Mouse (Mus musculus): Measurements from ENCODE around the gene Rarb. TPM values are rescaled to one million over a fixed set of nuclear protein-coding genes. Genes with fewer than 3 reads are reported as not detected.

The Rarb gene
- not detected in 2 replicates for polyA plus RNA-seq (2012; ENCODE audit: insufficient read depth, low replicate concordance)

DNA sequence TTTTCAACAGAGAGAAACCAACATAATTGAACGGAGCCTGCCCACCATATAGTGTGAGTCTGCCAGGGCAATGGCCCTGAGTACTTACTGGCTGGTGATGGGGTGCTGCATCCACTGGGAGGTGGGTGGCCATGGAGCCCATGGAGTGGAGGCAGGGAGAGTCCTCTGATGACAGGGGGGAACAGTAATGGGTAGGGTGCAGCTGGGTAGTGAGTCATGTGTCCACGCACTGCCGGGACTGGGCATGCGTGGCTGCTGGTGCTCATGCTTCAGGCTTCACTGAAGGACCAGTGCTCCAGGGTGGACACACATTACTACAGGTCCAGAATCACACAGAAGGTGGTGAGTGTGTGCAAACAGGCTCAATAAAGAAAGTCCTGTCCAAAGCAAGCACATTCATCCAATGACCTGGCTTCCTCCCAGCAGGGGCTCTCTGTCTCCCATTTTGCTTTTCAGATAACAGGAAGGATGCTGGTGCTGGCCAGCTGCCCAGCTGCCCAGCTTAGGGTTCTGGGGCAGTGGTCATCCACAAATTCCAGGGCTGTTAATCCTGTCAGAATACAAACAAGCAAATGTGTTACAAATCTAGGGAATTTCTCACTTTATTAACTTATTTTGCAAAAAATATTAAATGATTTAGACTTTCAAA, at the start of gene Rarb:
Rarb (minus strand) TSS at position 555 of the 649 bp plus-strand sequence.
- H3K36me3 ChIP-seq (replicated peaks; ENCODE audit: low read length), result no peaks in the 10 kb centered on the region
- no peak for TF ChIP-seq FLI1 (IDR thresholded peaks at IDR 0.05; ENCODE audit: low read length)
- TF ChIP-seq GATA1 (IDR thresholded peaks at IDR 0.05; ENCODE audit: borderline replicate concordance, low read length), result no peak
- no peaks in the 10 kb centered on the region for H3K9me3 ChIP-seq
- no peaks in the 10 kb centered on the region for H3K27me3 ChIP-seq (replicated peaks)
- H3K4me3 ChIP-seq (replicated peaks), result no peak within 1 kb of the TSS
- peaks cover 13% of the 10 kb centered on the region for H3K4me1 ChIP-seq

DNA sequence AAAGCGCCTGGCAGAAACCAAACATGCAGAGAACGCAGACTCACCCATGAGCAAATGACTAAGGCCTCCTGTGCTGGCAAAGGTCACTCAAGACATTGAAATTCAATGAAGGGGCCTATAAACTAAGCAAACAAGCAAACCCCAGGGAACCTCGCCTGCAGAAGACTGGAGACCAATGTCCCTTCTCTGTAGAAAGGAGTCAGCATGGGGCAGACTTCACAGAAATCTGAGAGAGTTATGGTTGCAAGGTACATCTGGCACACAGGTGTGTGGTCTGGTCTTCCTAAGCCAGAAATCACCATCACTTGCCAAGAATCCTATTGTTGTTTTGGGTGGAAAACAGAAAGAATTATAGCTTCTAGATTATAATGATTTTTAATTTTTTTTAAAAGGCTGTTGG, 23.1 kb upstream of the Rarb start:
- TF ChIP-seq GATA1 (IDR thresholded peaks at IDR 0.05; ENCODE audit: borderline replicate concordance, low read length) (no peak), FLI1 (IDR thresholded peaks at IDR 0.05; ENCODE audit: low read length) (no peak)
- peaks cover 14% of the 10 kb centered on the region for H3K4me1 ChIP-seq
- H3K4me3 ChIP-seq (replicated peaks), result no peak overlapping the region
- no peaks in the 10 kb centered on the region for H3K27me3 ChIP-seq (replicated peaks)
- H3K36me3 ChIP-seq (replicated peaks; ENCODE audit: low read length), result no peaks in the 10 kb centered on the region
- H3K9me3 ChIP-seq, result no peaks in the 10 kb centered on the region

DNA sequence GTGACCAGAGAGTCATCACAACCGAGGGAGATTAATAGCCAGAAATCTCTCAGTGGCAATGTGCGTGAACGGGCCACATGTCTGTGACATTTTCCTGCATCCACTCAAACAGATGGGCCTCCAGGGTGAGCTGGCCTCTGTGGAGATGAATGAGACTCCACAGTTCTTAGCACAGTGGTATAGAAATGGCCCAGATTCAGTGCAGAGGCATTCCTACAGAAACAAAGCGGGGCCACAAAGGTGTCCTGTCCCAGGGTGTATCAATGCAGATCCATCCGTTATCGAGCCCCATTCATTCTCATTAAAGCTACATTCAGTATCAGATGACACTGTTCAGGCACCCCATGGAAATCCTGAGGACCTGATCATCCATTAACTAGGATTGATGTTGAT, 22.6 kb upstream of the Rarb start:
- Histone ChIP-seq H3K27me3 (replicated peaks) (no peaks in the 10 kb centered on the region), H3K4me1 (peaks cover 14% of the 10 kb centered on the region), H3K36me3 (replicated peaks; ENCODE audit: low read length) (no peaks in the 10 kb centered on the region), H3K9me3 (no peaks in the 10 kb centered on the region), H3K4me3 (replicated peaks) (no peak overlapping the region)
- TF ChIP-seq FLI1 (IDR thresholded peaks at IDR 0.05; ENCODE audit: low read length), result no peak
- TF ChIP-seq GATA1 (IDR thresholded peaks at IDR 0.05; ENCODE audit: borderline replicate concordance, low read length), result no peak

DNA sequence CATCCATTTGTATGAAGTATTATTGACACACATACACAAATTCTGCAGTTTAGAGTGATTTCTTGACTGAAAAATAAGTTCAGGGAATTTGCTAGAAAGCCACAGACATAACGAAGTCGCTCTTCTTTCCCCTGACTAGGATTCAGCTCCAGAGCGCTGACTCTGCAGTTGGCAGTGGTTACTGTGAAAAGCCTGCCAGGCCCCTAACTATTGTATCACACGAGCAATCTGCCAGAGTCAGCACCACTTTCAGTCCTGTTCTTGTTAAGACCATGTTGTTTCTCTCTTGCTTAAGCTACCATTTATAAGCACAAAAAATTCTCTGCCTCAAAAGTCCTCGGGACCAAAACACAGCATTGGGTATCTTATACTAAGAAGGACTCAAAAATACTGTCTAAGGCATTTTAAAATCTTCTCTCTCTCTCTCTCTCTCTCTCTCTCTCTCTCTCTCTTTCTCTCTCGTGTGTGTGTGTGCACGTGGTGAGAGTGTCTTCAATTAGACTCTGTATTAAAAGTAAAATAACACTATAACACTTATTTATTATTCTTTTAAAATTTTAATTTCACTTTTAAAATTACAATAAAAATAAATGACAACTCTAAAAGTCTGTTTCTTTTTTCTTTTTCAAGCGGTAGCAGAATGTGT, 22.1 kb upstream of the Rarb start:
- TF ChIP-seq FLI1 (IDR thresholded peaks at IDR 0.05; ENCODE audit: low read length) (no peak), GATA1 (IDR thresholded peaks at IDR 0.05; ENCODE audit: borderline replicate concordance, low read length) (no peak)
- Histone ChIP-seq H3K27me3 (replicated peaks) (no peaks in the 10 kb centered on the region), H3K9me3 (no peaks in the 10 kb centered on the region), H3K36me3 (replicated peaks; ENCODE audit: low read length) (no peaks in the 10 kb centered on the region), H3K4me3 (replicated peaks) (no peak overlapping the region), H3K4me1 (peaks cover 14% of the 10 kb centered on the region)

DNA sequence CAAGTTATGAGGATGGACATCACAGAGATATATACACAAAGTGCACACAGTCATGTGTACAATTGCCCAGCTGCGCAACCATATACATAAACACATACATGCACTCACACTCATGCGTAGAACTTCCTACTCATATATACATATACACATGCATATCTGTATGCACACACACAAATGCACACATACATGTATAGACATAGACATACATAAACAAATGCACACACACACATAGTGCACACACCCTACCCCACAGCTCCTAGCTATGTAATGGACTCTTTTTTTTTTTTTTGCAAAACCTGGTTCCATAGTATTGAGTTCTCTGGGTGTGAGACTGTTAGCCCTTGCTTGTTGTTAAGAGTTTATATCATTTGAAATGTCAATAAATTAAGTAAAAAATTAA, 21.2 kb upstream of the Rarb start:
- no peaks in the 10 kb centered on the region for H3K9me3 ChIP-seq
- no peak for TF ChIP-seq FLI1 (IDR thresholded peaks at IDR 0.05; ENCODE audit: low read length)
- no peak for TF ChIP-seq GATA1 (IDR thresholded peaks at IDR 0.05; ENCODE audit: borderline replicate concordance, low read length)
- H3K27me3 ChIP-seq (replicated peaks), result no peaks in the 10 kb centered on the region
- no peaks in the 10 kb centered on the region for H3K36me3 ChIP-seq (replicated peaks; ENCODE audit: low read length)
- H3K4me3 ChIP-seq (replicated peaks), result no peak overlapping the region
- peaks cover 14% of the 10 kb centered on the region for H3K4me1 ChIP-seq

DNA sequence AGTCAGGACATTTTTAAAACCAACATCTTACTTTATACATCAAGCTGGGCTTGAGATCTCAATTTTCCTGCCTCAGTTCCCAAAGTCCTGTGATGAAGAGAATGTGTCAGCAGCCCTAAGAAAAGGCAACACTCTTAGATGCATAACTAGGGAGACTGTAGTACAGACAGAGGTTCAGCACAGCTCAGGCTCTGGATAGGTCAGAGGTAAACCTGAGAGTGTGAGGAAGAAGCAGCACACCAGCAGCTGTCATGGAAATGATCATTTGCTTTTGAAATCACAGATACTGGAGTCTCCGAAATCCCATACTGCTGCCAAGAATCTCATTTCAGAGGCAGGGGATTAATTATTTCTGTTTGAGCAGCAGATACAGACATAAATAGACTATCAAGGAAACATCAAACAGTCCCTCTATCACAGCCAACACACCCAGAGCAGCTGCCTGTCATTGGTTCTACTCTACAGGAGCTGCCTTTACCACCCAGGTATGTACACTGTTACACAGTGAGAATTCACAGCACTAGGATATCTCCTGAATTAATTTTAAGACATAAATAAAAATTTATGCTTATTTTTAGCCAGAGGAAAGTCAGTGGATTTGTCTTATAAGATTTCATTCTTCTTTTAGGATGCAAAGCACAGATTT, 3.7 kb downstream of the Rarb start:
- Histone ChIP-seq H3K36me3 (replicated peaks; ENCODE audit: low read length) (no peaks in the 10 kb centered on the region), H3K4me3 (replicated peaks) (no peak overlapping the region), H3K9me3 (no peaks in the 10 kb centered on the region), H3K4me1 (peaks cover 25% of the 10 kb centered on the region), H3K27me3 (replicated peaks) (no peaks in the 10 kb centered on the region)
- TF ChIP-seq GATA1 (IDR thresholded peaks at IDR 0.05; ENCODE audit: borderline replicate concordance, low read length) (no peak), FLI1 (IDR thresholded peaks at IDR 0.05; ENCODE audit: low read length) (no peak)

DNA sequence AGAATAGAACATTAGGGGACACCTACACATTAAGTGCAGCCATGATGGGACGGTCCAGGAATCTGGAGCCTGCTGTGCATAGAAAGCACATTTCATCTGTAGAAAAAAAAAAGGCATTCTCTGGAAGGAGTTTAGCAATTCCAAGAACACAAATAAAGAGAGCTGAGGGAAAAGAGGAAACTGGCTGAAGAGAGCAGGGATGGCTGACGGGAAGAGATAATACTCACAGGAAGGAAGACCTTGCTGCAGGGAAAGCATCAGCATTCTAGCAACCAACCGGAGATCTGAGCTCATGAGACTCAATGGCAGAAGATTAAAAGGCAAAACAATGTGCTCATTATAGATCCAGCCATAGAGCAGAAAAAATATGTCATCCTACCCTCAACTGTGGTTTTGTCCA, 12.8 kb downstream of the Rarb start:
- H3K9me3 ChIP-seq, result peaks cover 7% of the 10 kb centered on the region; the same call in 1 of the 2 replicates
- H3K27me3 ChIP-seq (replicated peaks), result no peaks in the 10 kb centered on the region
- TF ChIP-seq GATA1 (IDR thresholded peaks at IDR 0.05; ENCODE audit: borderline replicate concordance, low read length), result peak; percentile 79; the same call in 1 of the 3 replicates
- 0 out of 2 replicates have a peak, but pooled peaks have one; percentile 43 for TF ChIP-seq FLI1 (IDR thresholded peaks at IDR 0.05; ENCODE audit: low read length)
- H3K4me3 ChIP-seq (replicated peaks), result peak overlapping the region; percentile 57
- H3K36me3 ChIP-seq (replicated peaks; ENCODE audit: low read length), result peaks cover 5% of the 10 kb centered on the region
- H3K4me1 ChIP-seq, result peaks cover 41% of the 10 kb centered on the region

DNA sequence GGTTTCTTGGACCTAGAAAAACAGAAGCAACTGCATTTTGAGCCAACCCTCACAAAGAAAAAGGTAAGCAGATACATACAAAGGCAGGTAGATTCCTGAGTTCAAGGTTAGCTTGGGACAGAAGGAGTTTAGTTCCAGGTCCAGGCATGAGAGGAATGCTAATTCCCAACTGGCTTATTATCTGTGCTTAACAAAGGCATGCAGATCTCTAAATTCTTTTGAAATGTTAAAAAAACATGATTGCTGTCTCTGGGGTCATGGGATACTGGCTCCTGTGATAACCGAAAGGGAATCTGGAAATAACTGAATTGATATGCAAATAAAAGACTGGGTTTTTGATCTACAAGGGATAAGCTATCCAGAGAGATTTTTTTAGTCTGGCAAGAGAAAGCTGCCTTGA, 28.8 kb downstream of the Rarb start:
- H3K9me3 ChIP-seq, result no peaks in the 10 kb centered on the region
- no peak overlapping the region for H3K4me3 ChIP-seq (replicated peaks)
- peaks cover 24% of the 10 kb centered on the region for H3K4me1 ChIP-seq
- no peak for TF ChIP-seq FLI1 (IDR thresholded peaks at IDR 0.05; ENCODE audit: low read length)
- TF ChIP-seq GATA1 (IDR thresholded peaks at IDR 0.05; ENCODE audit: borderline replicate concordance, low read length), result no peak
- H3K27me3 ChIP-seq (replicated peaks), result no peaks in the 10 kb centered on the region
- no peaks in the 10 kb centered on the region for H3K36me3 ChIP-seq (replicated peaks; ENCODE audit: low read length)

DNA sequence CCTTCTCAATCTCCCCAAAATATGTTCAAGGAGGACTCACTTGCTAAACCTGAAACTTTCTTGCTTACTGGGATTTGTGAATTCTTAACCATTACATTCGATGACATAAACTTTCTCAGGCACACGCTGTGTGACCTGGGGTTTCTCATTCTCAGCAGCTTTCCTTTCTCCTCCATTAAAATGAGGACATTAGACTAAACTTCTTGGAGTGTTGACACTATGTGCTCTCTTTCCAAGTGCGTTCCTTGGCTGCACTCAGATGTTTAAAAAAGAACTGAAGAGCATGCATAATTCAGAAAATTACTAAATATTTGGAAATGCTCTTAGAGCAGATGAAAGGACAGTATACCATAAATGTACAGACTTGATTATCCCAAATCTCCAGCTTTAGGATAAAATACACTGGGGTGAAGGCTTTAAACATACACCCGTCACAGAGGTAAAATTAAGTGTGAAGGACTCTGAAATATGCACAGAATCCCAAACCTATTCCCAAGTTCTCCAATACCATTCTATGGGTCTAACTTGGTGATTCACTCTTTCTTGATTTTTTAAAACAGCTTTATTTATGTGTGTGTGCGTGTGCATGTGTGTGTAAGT, 36.9 kb downstream of the Rarb start:
- Histone ChIP-seq H3K27me3 (replicated peaks) (no peaks in the 10 kb centered on the region), H3K4me3 (replicated peaks) (no peak overlapping the region), H3K4me1 (peaks cover 24% of the 10 kb centered on the region), H3K36me3 (replicated peaks; ENCODE audit: low read length) (no peaks in the 10 kb centered on the region), H3K9me3 (no peaks in the 10 kb centered on the region)
- no peak for TF ChIP-seq GATA1 (IDR thresholded peaks at IDR 0.05; ENCODE audit: borderline replicate concordance, low read length)
- TF ChIP-seq FLI1 (IDR thresholded peaks at IDR 0.05; ENCODE audit: low read length), result no peak
